Mouse (Mus musculus) G1E (cell line): Measurements from ENCODE around the gene Akr1b3. TPM values are rescaled to one million over a fixed set of nuclear protein-coding genes. Genes with fewer than 3 reads are reported as not detected.

Source experiments
- ATAC-seq: 2 replicates; pipeline ENCODE4 v1.8.0; 2016; ENCODE audit warnings: mild to moderate bottlenecking; ENCODE audit not compliant: insufficient number of reproducible peaks, poor library complexity, low FRiP score, severe bottlenecking; ENCODE audit errors: extremely low read depth
- DNase-seq: peaks from one replicate; pipeline ENCODE4 v3.0.0; 2012; ENCODE audit warnings: low spot score
- H3K27me3 ChIP-seq: 2 replicates; pipeline ENCODE4 v1.6.1; 2012; ENCODE audit warnings: mild to moderate bottlenecking, low read length, inconsistent platforms; ENCODE audit not compliant: insufficient read depth
- H3K36me3 ChIP-seq: replicated peaks from 2 replicates; pipeline ENCODE3; 2012; ENCODE audit warnings: mild to moderate bottlenecking, inconsistent platforms
- H3K4me1 ChIP-seq: 2 replicates; pipeline ENCODE4 v1.6.1; 2012; ENCODE audit warnings: low read depth, low read length, inconsistent platforms, mixed read lengths; ENCODE audit not compliant: insufficient read depth
- H3K4me3 ChIP-seq: 2 replicates; pipeline ENCODE4 v1.5.1; 2012; ENCODE audit warnings: low read depth, mild to moderate bottlenecking, inconsistent platforms, low read length, moderate library complexity, mixed read lengths
- H3K9me3 ChIP-seq: replicated peaks from 2 replicates; pipeline ENCODE4 v1.6.1; 2012; ENCODE audit warnings: inconsistent platforms
- CTCF ChIP-seq: IDR thresholded peaks from 2 replicates; pipeline ENCODE4 v1.5.1; 2012; ENCODE audit warnings: low read depth, low read length, inconsistent platforms, mixed read lengths
- GATA1 ChIP-seq: IDR thresholded peaks from 2 replicates; pipeline ENCODE4 v1.6.1; 2012; ENCODE audit warnings: borderline replicate concordance, low read length, inconsistent platforms, mixed read lengths
- GATA2 ChIP-seq: IDR thresholded peaks from 2 replicates; pipeline ENCODE4 v1.6.1; 2012; ENCODE audit warnings: low read depth, low read length, inconsistent platforms, borderline replicate concordance
- POLR2AphosphoS5 ChIP-seq: IDR thresholded peaks from 2 replicates; pipeline ENCODE4 v1.6.1; 2012; ENCODE audit warnings: low read depth, low read length, inconsistent platforms; ENCODE audit not compliant: insufficient replicate concordance
- TAL1 ChIP-seq: conservative IDR thresholded peaks from 2 replicates; pipeline ENCODE4 v1.6.1; 2012; ENCODE audit warnings: low read depth, low read length, inconsistent platforms, mixed read lengths
- polyA plus RNA-seq: library from polyadenylated mRNA; stranded (reverse); fragments of >175 nt; gene quantifications from 2 replicates; pipeline ENCODE4 v1.2.3, GENCODE M21; 2012
- total RNA-seq, 2 experiments: library from RNA; stranded (forward) in 1 of 2; stranded (reverse) in 1 of 2; fragments of 200-1000 nt in 1 of 2; fragments of >200 nt in 1 of 2; fragmentation: Nextera tagmentation in 1 of 2; gene quantifications; 2 replicates each; pipeline ENCODE4 v1.2.3; 2014 to 2017

The Akr1b3 gene
- total RNA-seq (2014; fragmentation: Nextera tagmentation) (52.0 and 58.2 TPM in 2 replicates), total RNA-seq (2017) (54.7 and 59.5 TPM in 2 replicates), polyA plus RNA-seq (23.3 and 24.6 TPM in 2 replicates)

DNA sequence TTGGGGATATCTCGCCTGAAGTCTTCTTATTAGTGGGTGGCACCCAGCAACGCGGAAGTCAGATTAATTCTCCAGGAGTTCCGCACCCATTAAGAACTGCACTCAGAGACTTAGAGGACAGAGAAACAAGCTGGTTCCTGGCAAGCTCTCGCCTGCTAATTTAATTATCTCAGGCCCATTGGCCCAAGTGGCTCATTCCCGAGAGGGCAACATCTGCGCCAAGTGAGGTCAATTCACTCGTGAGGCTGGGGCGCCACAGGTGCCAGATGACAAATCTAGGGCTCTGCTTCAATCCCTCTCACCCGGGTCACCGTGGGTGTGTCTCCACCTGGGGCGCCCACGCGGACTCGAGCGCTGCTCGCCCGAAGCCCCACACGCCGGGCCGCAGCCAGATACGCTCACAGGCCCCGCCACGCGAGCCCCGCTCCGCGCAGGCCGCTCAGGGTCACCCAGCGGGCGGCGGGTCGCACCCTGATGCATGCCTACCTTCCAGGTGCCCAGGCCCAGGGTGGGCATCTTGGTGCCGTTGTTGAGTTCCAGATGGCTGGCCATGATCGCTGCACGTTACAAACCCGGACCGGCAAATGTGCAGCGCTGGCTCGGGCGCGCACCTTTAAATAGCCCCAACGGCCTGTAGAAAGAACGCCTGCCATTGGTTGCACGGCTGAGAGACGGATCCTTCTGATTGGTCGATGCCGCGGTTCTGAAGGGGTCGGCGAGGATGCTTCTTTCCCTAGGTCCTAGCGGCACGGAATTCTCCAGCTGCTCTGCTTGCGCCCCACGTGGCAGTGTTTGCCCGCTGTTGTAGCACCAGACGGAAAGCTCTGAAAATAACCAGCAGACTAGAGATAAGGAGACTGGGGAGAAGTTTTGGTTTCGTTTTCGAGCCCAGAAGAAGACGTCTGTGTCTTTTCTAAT, at the start of gene Akr1b3:
Gene Akr1b3 (minus strand): TSS at position 625 of the 918 bp plus-strand sequence.
- Histone ChIP-seq H3K4me1 (peaks cover 4% of the 10 kb centered on the region; the same call in 1 of the 2 replicates), H3K9me3 (peaks cover 2% of the 10 kb centered on the region; the same call in 1 of the 2 replicates), H3K36me3 (peaks cover 20% of the 10 kb centered on the region), H3K4me3 (peak within 1 kb of the TSS; percentile 75), H3K27me3 (peaks cover 3% of the 10 kb centered on the region; the same call in 1 of the 2 replicates)
- ATAC-seq, result peak; percentile 86
- no peak for TF ChIP-seq GATA2
- no peak for TF ChIP-seq GATA1
- no peak for TF ChIP-seq CTCF
- no peak for TF ChIP-seq TAL1
- TF ChIP-seq POLR2AphosphoS5, result no peak
- DNase-seq, result peak; percentile 83

DNA sequence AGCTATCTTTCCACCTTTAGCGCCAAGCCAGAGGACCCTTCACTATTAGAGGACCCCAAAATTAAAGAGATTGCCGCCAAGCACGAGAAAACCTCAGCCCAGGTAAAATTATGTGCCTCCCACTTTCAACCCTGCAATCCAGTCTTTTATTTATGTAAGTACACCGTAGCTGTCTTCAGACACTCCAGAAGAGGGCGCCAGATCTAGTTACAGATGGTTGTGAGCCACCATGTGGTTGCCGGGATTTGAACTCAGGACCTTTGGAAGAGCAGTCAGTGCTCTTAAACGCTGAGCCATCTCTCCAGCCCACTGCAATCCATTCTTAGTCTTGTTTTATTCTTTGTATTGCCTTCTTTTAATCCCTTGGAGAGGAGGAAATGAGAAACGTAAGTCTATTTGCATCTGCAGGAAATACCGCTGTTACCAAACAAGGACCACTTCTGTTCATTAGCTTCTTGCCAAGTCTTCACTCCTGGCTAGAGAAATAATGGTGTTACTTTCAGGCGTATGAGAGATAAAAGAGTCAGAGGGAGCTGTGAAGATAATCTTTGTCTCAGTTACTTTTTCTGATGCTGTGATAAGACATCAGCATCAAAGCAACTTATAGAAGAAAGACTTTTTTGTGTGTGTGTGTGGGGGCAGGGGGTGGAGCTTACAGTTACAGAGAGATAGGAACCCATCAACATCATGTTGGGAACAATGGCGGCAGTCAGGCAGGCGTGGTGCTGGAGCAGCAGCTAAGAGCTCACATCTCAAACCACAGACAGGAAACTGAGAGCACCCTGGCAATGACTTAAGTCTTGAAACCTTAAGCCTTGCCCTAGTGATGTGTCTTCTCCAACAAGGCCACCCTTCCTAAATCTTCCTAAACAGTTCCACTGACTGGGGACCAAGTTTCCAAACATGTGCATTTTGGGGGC, 47.2 kb upstream of the Akr1b3 start:
- no peak overlapping the region for H3K4me3 ChIP-seq
- H3K9me3 ChIP-seq, result no peaks in the 10 kb centered on the region
- ATAC-seq, result no peak
- H3K36me3 ChIP-seq, result no peaks in the 10 kb centered on the region
- peaks cover 13% of the 10 kb centered on the region for H3K27me3 ChIP-seq
- no peak for DNase-seq
- TF ChIP-seq POLR2AphosphoS5 (no peak), TAL1 (no peak), GATA2 (no peak), CTCF (no peak), GATA1 (no peak)
- no peaks in the 10 kb centered on the region for H3K4me1 ChIP-seq

DNA sequence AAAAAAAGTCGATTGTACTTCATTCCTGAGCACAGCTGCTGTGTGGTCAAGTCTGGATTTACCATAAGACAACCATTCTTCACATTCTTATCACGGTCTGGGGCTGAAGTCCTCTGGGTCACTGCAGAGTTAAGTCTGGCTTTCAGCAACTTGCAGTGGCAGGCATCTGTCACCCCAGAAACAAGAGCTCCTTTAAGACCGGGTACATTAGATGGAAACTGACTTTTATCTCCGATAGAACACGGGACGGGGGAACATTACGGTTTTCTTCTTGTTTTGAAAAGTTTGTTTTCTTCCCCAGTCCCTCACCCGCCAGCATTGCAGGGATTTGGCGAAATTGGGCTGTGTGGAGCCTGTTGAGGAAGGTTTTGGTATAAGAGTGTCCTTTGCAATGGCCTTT, 38.6 kb upstream of the Akr1b3 start:
- no peaks in the 10 kb centered on the region for H3K36me3 ChIP-seq
- H3K4me3 ChIP-seq, result no peak overlapping the region
- no peaks in the 10 kb centered on the region for H3K4me1 ChIP-seq
- no peaks in the 10 kb centered on the region for H3K9me3 ChIP-seq
- DNase-seq, result no peak
- no peak for ATAC-seq
- peaks cover 25% of the 10 kb centered on the region for H3K27me3 ChIP-seq
- TF ChIP-seq GATA2 (no peak), CTCF (no peak), GATA1 (no peak), POLR2AphosphoS5 (no peak), TAL1 (no peak)

DNA sequence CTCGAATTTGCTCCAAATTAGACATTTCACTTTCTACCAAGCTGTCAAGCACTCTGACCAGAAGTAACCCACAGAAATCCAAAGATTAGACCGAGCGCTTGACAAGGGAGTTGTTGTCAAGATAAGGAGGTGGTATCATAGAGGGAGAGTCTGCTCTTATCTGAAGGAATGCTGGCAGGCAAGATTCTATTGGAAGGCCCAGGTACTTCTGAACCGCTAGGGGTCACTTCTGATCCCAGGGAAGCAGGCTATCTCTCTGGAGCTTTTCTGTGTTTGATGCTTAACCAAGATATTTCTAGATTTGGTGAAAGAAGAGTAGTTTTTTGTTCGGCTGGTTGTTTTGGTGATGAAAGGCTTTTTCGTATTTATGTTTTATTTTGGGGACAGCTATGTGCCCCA, 38.1 kb upstream of the Akr1b3 start:
- no peaks in the 10 kb centered on the region for H3K4me1 ChIP-seq
- H3K36me3 ChIP-seq, result no peaks in the 10 kb centered on the region
- no peak for TF ChIP-seq POLR2AphosphoS5
- TF ChIP-seq GATA2, result no peak
- no peak for TF ChIP-seq GATA1
- TF ChIP-seq CTCF, result no peak
- TF ChIP-seq TAL1, result no peak
- no peak for DNase-seq
- no peaks in the 10 kb centered on the region for H3K9me3 ChIP-seq
- no peak overlapping the region for H3K4me3 ChIP-seq
- ATAC-seq, result no peak
- peaks cover 24% of the 10 kb centered on the region for H3K27me3 ChIP-seq

DNA sequence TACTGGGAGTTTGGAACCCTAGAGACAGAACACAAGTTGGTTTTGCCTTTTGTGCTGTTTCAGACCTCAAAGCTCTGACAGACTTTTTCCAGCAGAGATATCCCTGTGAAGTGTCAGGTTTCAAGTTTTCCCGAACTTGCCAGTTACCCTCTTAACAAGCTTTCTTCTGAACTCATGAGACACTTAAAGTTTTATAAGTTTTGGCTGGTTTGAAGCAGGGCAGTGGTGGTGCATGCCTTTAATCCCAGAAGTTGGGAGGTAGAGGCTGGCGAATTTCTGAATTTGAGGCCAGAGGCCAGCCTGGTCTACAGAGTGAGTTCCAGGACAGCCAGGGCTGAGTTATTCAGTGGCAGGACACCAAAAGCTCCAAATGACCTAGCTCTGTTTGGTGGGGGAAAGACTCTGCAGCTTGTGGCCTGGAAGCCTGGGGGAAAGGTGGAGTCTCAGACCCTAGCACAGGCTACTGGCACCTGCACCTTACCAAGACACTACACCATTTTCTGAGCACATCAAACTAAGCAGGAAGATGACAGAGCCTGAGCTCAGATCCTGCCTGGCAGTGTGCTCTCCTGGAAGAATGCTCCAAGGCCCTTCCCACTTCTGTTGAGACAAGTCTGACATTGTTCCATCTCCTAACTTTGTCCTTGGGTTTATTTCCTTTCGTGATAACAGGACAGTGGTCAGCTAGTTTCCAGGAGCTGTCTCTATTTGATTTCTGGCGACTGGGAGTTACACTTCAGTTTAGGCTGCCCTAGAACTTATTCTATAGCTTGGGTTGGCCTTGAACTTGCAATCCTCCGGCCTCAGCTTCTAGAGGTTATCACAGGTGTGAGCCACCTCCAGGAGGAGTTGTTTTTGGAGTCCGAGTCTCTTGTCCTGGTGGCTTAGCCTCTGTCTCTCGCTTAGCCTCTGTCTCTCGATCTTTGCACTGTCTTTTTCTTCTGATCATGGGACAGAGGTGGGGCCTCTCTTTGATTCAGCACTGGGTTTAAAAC, 37.4 kb upstream of the Akr1b3 start:
- H3K9me3 ChIP-seq, result no peaks in the 10 kb centered on the region
- DNase-seq, result no peak
- H3K4me3 ChIP-seq, result no peak overlapping the region
- no peaks in the 10 kb centered on the region for H3K36me3 ChIP-seq
- peaks cover 23% of the 10 kb centered on the region for H3K27me3 ChIP-seq
- H3K4me1 ChIP-seq, result no peaks in the 10 kb centered on the region
- TF ChIP-seq POLR2AphosphoS5, result no peak
- no peak for TF ChIP-seq CTCF
- no peak for TF ChIP-seq GATA1
- TF ChIP-seq TAL1, result no peak
- TF ChIP-seq GATA2, result no peak
- no peak for ATAC-seq
